Mouse (Mus musculus): ENCODE measurements around the gene Rasgef1c.

GRCm38 (mm10) chr11:49983875-49984552 is 82.4 kb downstream of the Rasgef1c start:
- no peak for TF ChIP-seq POLR2A (IDR thresholded peaks at IDR 0.05; ENCODE audit: low read depth, low read length)
- no peak for TF ChIP-seq CTCF (IDR thresholded peaks at IDR 0.05; ENCODE audit: extremely low read depth, insufficient read length, insufficient replicate concordance, low read depth, low read length)

Data from small intestine, adult 2 months (tissue).